Comparison of ENCODE assay signal across 17 mouse cellular contexts in the genomic region with DNA sequence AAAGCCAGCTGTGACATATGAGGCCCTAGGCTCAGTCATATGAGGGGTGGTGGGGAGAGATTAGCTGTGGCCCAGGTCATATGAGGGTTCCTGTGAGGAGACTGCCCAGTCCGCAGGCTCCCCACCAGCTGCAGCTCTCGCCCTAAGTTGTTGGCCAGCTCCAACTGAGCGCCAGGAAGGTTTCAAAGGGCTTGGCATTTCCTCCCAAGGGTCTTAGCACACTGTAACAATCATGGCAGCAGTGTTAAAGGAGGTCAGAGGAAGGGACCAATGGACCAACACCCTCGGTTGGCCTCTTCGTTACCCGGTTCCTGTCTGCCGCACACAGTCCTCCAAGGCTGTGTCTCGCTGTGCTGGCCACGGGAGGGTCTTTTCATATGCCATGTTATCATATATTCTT. TPM values are rescaled to one million over a fixed set of nuclear protein-coding genes. Genes with fewer than 3 reads are reported as not detected.
DNase-seq lines count a peak whose midpoint lies in the region; ATAC-seq and TF ChIP-seq lines count a peak whose summit lies in the region.
"Had no signal": no experiment of that assay in that cellular context is flagged by ENCODE, and none has a peak within 500 bp of the region (broad histone marks: within the 10 kb centered on the region; RNA-seq: fewer than 3 reads in every experiment).

No protein-coding gene starts in this region.

- no peaks in the 10 kb centered on the region for H3K27me3 ChIP-seq in kidney, adult 2 months (replicated peaks; ENCODE audit: control insufficient read depth, insufficient read depth, low read length)
- no peaks in the 10 kb centered on the region for H3K27me3 ChIP-seq in midbrain, embryonic 11.5 days (ENCODE audit: control insufficient read depth, insufficient read depth, low read length)
- no peaks in the 10 kb centered on the region for H3K27me3 ChIP-seq in midbrain, embryonic 13.5 days
- H3K27me3 ChIP-seq: embryonic facial prominence, embryonic 12.5 days; Patski had no signal

- H3K9ac ChIP-seq in midbrain, embryonic 11.5 days (ENCODE audit: low read length): no peak overlapping the region
- H3K9ac ChIP-seq in midbrain, embryonic 13.5 days (replicated peaks): no peak overlapping the region
- H3K9ac ChIP-seq: embryonic facial prominence, embryonic 12.5 days had no signal

- no peak for DNase-seq in gastrocnemius, adult 2 months
- no peak for DNase-seq in gastrocnemius, adult 8-10 months (ENCODE audit: low spot score in 2 of 2)
- peak; percentile 46 for DNase-seq in kidney, adult 2 months
- no peak for DNase-seq in kidney, adult 18-20 months
- peak; percentile 45 for DNase-seq in midbrain, embryonic 11.5 days (ENCODE audit: low spot score, missing footprints)
- peak; percentile 29 for DNase-seq in lung, postnatal 36 days
- DNase-seq in yolk sac, embryonic 10.5 days (ENCODE audit: low spot score): no peak
- DNase-seq: adrenal gland, adult 8-10 months; cerebellum, adult 11 months; cerebellum, postnatal 10 days; liver; retina, postnatal 1 day had no signal

- intact Hi-C loops in gastrocnemius, adult 2 months (cut with DNase I): loop anchor here (5.0 kb wide), 1 partner anchor 42 kb away; a partner anchor contains a TSS

- no peaks in the 10 kb centered on the region for H3K36me3 ChIP-seq in kidney, adult 2 months (ENCODE audit: control insufficient read depth, insufficient read depth, low read length)
- peaks cover 11% of the 10 kb centered on the region for H3K36me3 ChIP-seq in midbrain, embryonic 11.5 days (ENCODE audit: control insufficient read depth, insufficient read depth, low read length)
- peaks cover 27% of the 10 kb centered on the region for H3K36me3 ChIP-seq in midbrain, embryonic 13.5 days

- no peaks in the 10 kb centered on the region for H3K9me3 ChIP-seq in midbrain, embryonic 11.5 days (ENCODE audit: control insufficient read depth, low read length)
- H3K9me3 ChIP-seq in midbrain, embryonic 13.5 days: no peaks in the 10 kb centered on the region
- H3K9me3 ChIP-seq: embryonic facial prominence, embryonic 12.5 days had no signal

- H3K4me2 ChIP-seq in midbrain, embryonic 11.5 days: no peak overlapping the region
- H3K4me2 ChIP-seq in midbrain, embryonic 13.5 days (replicated peaks): no peak overlapping the region
- H3K4me2 ChIP-seq: embryonic facial prominence, embryonic 12.5 days had no signal

- no peak for TF ChIP-seq CTCF in gastrocnemius, adult 2 months (IDR thresholded peaks at IDR 0.05)
- no peak for TF ChIP-seq CTCF in kidney, adult 2 months (conservative IDR thresholded peaks at IDR 0.05; ENCODE audit: insufficient read depth, insufficient read length, low read depth, low read length)

- ATAC-seq in midbrain, embryonic 11.5 days (ENCODE audit: low FRiP score): no peak
- no peak for ATAC-seq in midbrain, embryonic 13.5 days
- ATAC-seq: forebrain, embryonic 14.5 days; Patski had no signal

- peaks cover 9% of the 10 kb centered on the region; the same call in 1 of the 2 replicates for H3K4me1 ChIP-seq in kidney, adult 2 months (ENCODE audit: control insufficient read depth, insufficient read depth, low read length)
- no peaks in the 10 kb centered on the region; the same call in none of the 2 replicates for H3K4me1 ChIP-seq in midbrain, embryonic 11.5 days (ENCODE audit: control insufficient read depth, insufficient read depth, low read length)
- 0 out of 2 replicates have a peak, but pooled peaks cover 5% of the 10 kb centered on the region for H3K4me1 ChIP-seq in midbrain, embryonic 13.5 days (replicated peaks)

- TF ChIP-seq POLR2A in kidney, adult 2 months (IDR thresholded peaks at IDR 0.05; ENCODE audit: low read depth, low read length): no peak

- peak overlapping the region; percentile 72 for H3K27ac ChIP-seq in gastrocnemius, adult 2 months
- peak overlapping the region; percentile 63 for H3K27ac ChIP-seq in kidney, adult 2 months (ENCODE audit: insufficient read depth, low read depth, low read length)
- H3K27ac ChIP-seq in midbrain, embryonic 11.5 days (ENCODE audit: low read depth, low read length): no peak overlapping the region
- no peak overlapping the region for H3K27ac ChIP-seq in midbrain, embryonic 13.5 days
- H3K27ac ChIP-seq: embryonic facial prominence, embryonic 12.5 days had no signal

- H3K4me3 ChIP-seq in gastrocnemius, adult 2 months: no peak overlapping the region
- H3K4me3 ChIP-seq in kidney, adult 2 months (ENCODE audit: insufficient read depth, low read depth, low read length): no peak overlapping the region
- H3K4me3 ChIP-seq in midbrain, embryonic 11.5 days (ENCODE audit: low read depth, low read length): no peak overlapping the region
- H3K4me3 ChIP-seq in midbrain, embryonic 13.5 days (replicated peaks): no peak overlapping the region
- H3K4me3 ChIP-seq: embryonic facial prominence, embryonic 12.5 days; erythroblast, embryonic 14.5 days had no signal

- WGBS in kidney, adult 2 months: 84% methylated on average over 9 of the region's 9 CpGs
- WGBS in midbrain, embryonic 11.5 days: 91% methylated on average over 9 of the region's 9 CpGs
- WGBS in midbrain, embryonic 13.5 days: 88% methylated on average over 9 of the region's 9 CpGs

RNA-seq across cellular contexts. Expression of a gene that starts 43.8 kb away (rescaled TPM):
- total RNA-seq in gastrocnemius, adult 2 months (2021): 10 to 100 TPM; 11.0 to 11.1 TPM
- 10 to 100 TPM in 3 of 4 experiments, 1 to 10 TPM in 1; 9.8 to 11.3 (median 10.7) TPM for total RNA-seq in gastrocnemius, adult 8-10 months (2022)
- polyA plus RNA-seq in kidney, adult 2 months (2012; rRNA removed): 89.2 and 97.9 TPM in 2 replicates
- 48.4 and 55.4 TPM in 2 replicates for polyA plus RNA-seq in midbrain, embryonic 11.5 days (2014; fragmentation: Nextera tagmentation; extraction: Ambion mirVana)
- polyA plus RNA-seq in midbrain, embryonic 13.5 days (2015; fragmentation: Nextera tagmentation; extraction: Ambion mirVana): 54.7 and 55.5 TPM in 2 replicates

Comparison
In these comparisons a context has a peak if more than half of its experiments do, and no peak if none do; other contexts are left out.
1. DNase-seq: peak in kidney, adult 2 months (single experiment), midbrain, embryonic 11.5 days (single experiment) and lung, postnatal 36 days (single experiment); none in gastrocnemius, adult 2 months (single experiment), gastrocnemius, adult 8-10 months (0 of 2), kidney, adult 18-20 months (single experiment) and yolk sac, embryonic 10.5 days (single experiment).
2. H3K27ac ChIP-seq: peak in gastrocnemius, adult 2 months (single experiment) and kidney, adult 2 months (single experiment); none in midbrain, embryonic 11.5 days (single experiment) and midbrain, embryonic 13.5 days (single experiment).